Mouse (Mus musculus) cerebellum, adult 9-10 months (tissue): Measurements from ENCODE around the gene Spesp1.
A peak's percentile ranks its signal among the peaks of the same experiment; 100 is the strongest.

Experiments
- DNase-seq: peaks from one replicate; pipeline ENCODE4 v3.0.0; 2022

Gene Spesp1

DNA sequence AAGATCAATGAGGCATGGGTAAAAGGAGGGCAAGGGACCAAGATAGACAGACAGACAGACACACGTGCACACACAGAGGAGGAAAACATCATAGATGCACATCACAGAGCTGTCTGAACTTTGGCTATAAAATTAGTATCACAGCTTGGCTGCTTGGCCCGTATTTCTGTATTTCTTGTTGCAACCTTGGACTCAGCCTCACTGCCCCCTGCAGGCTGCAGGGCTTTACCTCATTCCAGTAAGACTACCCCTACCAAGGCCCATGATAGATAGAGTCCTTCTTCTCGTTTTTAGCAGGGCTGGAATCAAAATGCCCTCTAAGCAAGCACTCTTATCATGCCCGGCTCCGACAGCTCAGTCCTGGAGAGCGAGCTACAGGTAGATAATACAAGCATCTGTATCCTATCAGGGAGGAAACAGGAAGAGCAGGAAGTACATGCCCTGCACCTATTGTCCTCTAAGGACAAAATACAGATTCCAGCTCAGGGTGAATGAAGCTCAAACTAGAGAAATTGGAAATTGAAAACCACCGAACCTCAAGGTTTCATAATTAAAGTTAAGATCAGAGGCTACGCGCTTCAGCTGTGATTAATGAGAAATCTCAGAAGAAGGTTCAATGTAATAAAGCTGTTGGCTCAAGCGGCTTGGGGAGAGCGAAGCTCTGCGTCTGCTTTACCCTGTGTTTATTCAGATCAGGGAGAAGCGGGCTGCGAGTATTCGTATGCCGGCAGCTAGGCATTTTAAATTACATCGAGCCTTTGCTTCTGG, 36.2 kb downstream of the Spesp1 start:
- DNase-seq, result no peak

DNA sequence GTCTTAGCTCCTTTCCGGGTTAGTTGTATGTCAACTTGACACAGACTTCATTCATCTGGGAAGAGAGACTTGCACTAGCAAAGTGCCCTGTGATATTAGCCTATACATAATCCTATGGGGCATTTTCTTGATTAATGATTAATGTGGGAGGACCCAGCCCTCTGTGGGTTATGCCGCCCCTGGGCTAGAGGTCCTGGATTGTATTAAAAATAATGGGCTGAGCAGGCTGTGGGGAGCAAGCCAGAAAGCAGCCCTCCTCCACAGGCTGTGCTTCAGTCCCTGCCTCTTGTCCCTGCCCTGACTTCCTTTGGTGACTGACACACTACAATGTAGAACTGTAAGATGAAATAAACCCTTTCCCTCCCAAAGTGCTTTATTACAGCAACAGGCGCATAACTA, 37.4 kb downstream of the Spesp1 start:
- DNase-seq, result no peak

DNA sequence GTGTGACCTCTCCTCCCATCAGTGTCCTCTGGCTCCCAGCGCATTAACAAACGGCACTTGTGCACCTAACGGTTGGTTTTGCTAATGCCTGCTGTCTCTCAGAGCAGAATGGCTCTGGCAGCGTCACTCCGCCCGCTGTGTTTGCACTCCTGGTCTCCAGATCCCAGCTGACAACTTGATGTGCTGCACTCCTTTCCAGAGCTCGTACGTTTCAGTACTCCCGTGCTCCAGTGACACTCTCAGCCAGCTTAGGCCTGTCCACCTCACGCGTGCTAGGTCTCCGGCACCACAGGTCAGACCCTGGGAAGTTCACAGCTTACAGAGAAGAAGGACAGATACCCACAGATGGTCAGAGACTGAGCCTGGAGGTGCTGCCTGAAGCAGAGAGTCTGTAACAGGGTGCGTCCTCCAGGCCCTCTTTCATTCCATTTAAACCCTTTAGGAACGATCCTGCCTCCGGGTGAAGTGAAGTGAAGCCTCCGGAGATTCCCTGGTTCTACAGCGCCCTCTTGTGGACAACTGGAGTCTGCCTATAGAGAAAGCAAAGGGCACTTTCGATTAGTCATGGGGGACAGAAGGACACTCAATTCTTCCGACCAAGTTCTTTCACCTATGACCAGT, 37.9 kb downstream of the Spesp1 start:
- peak; percentile 85 for DNase-seq

DNA sequence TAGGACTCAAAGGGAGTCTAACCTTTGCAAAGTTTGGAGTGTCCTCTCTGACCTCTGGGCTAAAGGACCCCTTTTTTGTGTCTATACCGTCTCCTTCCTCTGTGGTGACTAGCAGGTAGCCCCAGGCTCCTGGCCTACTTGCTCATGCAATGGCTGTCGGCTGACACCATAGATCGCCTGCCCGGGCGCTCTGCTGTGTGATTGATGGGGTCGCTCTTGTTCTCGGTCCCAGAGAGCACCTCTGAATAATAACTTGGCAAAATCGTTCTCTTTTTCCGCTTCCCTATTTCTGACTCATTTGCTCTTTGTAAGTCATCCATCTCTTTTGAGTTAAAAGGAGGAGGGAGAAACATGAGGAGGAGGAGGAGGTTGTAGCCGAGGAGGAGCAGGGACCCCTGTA, 42.0 kb downstream of the Spesp1 start:
- DNase-seq, result no peak

DNA sequence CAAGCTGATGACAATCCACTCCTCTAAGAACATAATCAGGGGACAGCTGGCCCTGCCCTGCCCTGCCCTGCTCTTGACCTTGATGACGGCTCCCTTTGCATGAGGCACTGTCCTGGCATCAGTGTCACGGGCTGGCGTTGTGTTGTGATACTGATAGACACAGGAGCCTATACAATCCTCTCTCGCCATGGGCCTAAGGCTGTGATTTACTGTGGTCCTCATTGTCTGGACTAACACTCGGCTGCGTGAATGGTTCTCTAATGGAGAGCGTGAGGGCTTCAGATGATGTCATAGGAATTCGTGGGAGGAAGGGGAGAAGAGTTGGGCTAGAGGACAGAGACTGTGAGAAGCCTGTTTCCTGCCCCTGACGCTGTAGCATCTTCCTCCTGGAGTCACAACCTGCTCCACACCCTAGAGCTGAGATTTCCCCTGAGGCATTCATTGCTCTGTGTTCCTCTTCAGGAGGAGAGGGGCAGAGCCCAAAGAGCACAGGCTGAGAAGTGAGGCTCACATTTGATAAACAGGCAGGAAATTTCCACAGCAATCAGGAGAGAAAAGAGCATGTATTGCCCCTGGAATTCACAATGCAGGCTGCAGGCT, 44.5 kb downstream of the Spesp1 start:
- no peak for DNase-seq

DNA sequence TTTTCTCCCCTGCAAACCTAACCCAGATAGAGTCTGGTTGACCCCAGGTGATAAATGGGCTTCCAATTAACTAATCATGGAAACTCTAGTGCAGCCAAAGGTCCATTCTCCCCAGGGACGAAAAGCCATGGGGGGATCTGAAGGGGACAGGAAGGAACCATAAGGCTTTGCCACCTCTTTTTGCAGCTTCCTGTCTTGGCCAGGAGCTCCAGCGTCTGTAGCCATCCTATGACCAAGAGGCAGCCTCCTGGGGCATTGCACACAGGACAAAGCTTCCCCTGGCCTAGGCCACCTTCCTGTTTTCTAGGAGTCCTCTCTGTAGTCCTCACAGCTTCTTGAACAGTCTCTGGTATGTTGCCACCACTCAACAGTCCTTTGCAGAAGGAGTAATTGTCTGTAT, 46.5 kb downstream of the Spesp1 start:
- DNase-seq, result no peak

DNA sequence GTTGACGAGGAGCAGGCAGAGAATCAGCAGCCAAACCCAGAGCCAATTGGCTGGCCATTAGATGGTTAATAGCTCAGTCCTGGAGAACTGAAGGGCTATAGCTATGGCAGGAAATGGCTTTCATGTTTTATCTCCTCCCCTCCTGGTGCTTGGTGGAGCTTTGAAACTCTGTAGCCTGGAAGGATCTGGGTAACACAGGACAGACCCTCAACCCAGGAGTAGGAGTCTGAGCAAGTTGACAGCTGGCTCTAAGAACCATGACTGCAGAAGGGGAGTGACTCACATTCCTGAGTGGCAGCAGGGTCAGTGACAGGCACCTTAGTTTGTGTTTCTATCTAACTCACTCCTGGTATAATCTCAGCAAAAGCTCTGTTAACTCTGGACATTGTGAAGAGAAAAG, 49.4 kb downstream of the Spesp1 start:
- no peak for DNase-seq

DNA sequence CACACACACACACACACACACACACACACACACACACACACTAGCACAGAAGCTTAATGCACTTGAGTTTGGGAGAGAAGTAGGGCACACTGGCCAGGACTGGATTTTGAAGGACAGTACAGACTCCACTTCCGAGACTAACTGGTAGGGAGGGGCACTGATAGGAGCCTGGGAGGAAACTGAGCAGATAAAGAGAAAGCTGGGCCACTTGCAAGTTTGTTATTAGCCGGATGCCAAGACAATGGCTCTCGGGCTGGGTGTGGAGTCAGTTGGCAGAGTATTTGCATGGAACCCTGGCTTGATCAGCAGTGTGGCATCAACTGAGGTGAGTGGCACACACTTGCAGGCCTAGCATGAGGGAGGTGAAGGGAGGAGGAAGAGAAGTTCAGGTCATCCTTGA, 51.0 kb downstream of the Spesp1 start:
- no peak for DNase-seq

DNA sequence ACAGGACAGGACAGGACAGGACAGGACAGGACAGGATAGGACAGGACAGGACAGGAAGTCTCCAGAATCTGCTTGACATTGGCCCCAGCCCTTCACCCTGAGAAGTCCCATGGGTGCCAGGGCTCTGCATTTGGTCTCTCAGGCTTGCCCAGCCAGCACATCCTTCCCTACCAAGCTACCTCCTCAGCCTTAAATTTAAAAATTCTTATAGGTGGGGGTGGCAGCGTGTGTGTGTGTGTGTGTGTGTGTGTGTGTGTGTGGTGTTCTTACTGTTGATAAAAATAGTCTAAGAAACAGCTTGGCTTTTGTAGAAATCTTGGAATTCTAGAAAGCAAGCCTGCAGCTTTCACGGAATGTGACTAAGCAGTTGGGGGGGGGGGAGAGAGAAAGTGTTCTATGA, 52.0 kb downstream of the Spesp1 start:
- no peak for DNase-seq

DNA sequence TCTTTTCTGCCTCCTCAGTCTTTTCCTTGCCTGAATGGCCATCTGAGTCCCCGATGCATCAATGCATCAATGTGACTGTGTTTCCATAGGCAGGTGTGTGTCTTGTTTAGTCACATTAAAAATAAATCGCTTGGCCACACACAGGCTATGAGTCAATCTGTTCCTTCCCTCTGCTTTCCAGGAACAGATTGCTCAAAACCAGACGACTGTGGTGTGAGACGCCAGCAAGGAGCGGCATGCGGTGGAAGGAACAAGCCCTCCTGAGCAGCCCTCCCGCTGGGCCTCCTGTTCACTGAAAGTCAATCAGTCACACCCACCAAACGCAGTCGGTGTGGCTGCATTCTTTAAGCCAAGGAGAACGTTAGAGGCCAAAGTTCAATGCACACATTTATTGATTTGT, 59.5 kb downstream of the Spesp1 start:
- DNase-seq, result peak; percentile 75

DNA sequence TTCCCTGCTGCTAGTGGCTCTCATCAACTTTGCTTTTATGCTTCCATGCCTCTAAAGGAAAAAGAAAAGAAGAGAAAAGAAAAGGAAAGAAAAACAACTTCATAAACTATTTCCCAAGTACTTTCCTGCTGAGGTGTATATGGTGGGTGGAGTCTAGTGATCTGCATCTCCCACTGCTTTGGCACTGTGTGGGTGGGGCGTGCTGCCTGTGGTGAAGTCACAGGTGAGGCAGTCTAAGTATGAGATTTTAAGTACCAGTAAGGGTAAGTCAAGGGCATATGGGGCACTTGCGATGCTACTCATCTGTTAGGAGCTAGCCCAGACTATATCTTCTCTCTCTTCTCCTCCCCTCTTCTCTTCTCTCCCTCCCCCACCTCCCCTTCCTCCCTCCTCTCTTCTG, 60.0 kb downstream of the Spesp1 start:
- no peak for DNase-seq
